Mouse (Mus musculus): ENCODE data around the gene Mrpl9. TPM values are rescaled to one million over a fixed set of nuclear protein-coding genes. Genes with fewer than 3 reads are reported as not detected.

The Mrpl9 gene
- polyA plus RNA-seq (2015; fragmentation: Nextera tagmentation; extraction: Ambion mirVana), result 68.4 and 70.4 TPM in 2 replicates

GRCm38 (mm10) chr3:94442951-94443596 lies at the start of gene Mrpl9:
TSS of gene Mrpl9 (plus strand) at chr3:94443318.
- H3K27ac ChIP-seq, result peak within 1 kb of the TSS; percentile 57
- peak within 1 kb of the TSS; percentile 81 for H3K9ac ChIP-seq
- no peaks in the 10 kb centered on the region for H3K9me3 ChIP-seq (replicated peaks)
- H3K36me3 ChIP-seq, result peaks cover 38% of the 10 kb centered on the region
- peak within 1 kb of the TSS; percentile 82 for H3K4me2 ChIP-seq
- peak within 1 kb of the TSS; percentile 97 for H3K4me3 ChIP-seq (replicated peaks)
- peaks cover 8% of the 10 kb centered on the region; the same call in 1 of the 2 replicates for H3K27me3 ChIP-seq
- peaks cover 9% of the 10 kb centered on the region for H3K4me1 ChIP-seq
- under 1% methylated on average over 39 of the region's 39 CpGs for WGBS
- peak; percentile 98 for ATAC-seq (replicated peaks; ENCODE audit: low FRiP score)

GRCm38 (mm10) chr3:94396336-94396735 lies 46.8 kb upstream of the Mrpl9 start:
- Histone ChIP-seq H3K9ac (no peak overlapping the region), H3K4me2 (no peak overlapping the region), H3K4me1 (peaks cover 9% of the 10 kb centered on the region), H3K36me3 (no peaks in the 10 kb centered on the region), H3K27ac (no peak overlapping the region), H3K27me3 (peaks cover 48% of the 10 kb centered on the region), H3K4me3 (replicated peaks) (no peak overlapping the region), H3K9me3 (replicated peaks) (no peaks in the 10 kb centered on the region)
- no peak for ATAC-seq (replicated peaks; ENCODE audit: low FRiP score)
- WGBS, result 71% methylated on average over 1 of the region's 1 CpGs

- peaks cover 9% of the 10 kb centered on the region for H3K4me1 ChIP-seq
- H3K4me2 ChIP-seq, result no peak overlapping the region
- no peak overlapping the region for H3K4me3 ChIP-seq (replicated peaks)
- H3K9ac ChIP-seq, result no peak overlapping the region
- 82% methylated on average over 4 of the region's 4 CpGs for WGBS
- H3K27me3 ChIP-seq, result peaks cover 54% of the 10 kb centered on the region
- no peaks in the 10 kb centered on the region for H3K9me3 ChIP-seq (replicated peaks)
- H3K27ac ChIP-seq, result no peak overlapping the region
- H3K36me3 ChIP-seq, result no peaks in the 10 kb centered on the region
- no peak for ATAC-seq (replicated peaks; ENCODE audit: low FRiP score)
Observed at GRCm38 (mm10) chr3:94396851-94397250, 46.3 kb upstream of the Mrpl9 start.

GRCm38 (mm10) chr3:94398217-94398616 lies 44.9 kb upstream of the Mrpl9 start, which contains the start of gene Lingo4:
TSS of gene Lingo4 (plus strand) at chr3:94398517.
- H3K27me3 ChIP-seq, result peaks cover 55% of the 10 kb centered on the region
- H3K36me3 ChIP-seq, result no peaks in the 10 kb centered on the region
- WGBS, result 72% methylated on average over 6 of the region's 6 CpGs
- ATAC-seq (replicated peaks; ENCODE audit: low FRiP score), result no peak
- peaks cover 14% of the 10 kb centered on the region for H3K4me1 ChIP-seq
- peak within 1 kb of the TSS; percentile 60 for H3K4me2 ChIP-seq
- H3K27ac ChIP-seq, result no peak within 1 kb of the TSS
- H3K4me3 ChIP-seq (replicated peaks), result peak within 1 kb of the TSS; percentile 30
- peak within 1 kb of the TSS; percentile 37 for H3K9ac ChIP-seq
- no peaks in the 10 kb centered on the region for H3K9me3 ChIP-seq (replicated peaks)

- WGBS, result 2% methylated on average over 20 of the region's 20 CpGs
- peak overlapping the region; percentile 60 for H3K4me2 ChIP-seq
- H3K4me1 ChIP-seq, result peaks cover 22% of the 10 kb centered on the region
- H3K4me3 ChIP-seq (replicated peaks), result peak overlapping the region; percentile 30
- peak; percentile 53; the same call in 1 of the 2 replicates for ATAC-seq (replicated peaks; ENCODE audit: low FRiP score)
- no peak overlapping the region for H3K27ac ChIP-seq
- H3K27me3 ChIP-seq, result peaks cover 55% of the 10 kb centered on the region
- H3K9ac ChIP-seq, result peak overlapping the region; percentile 37
- H3K9me3 ChIP-seq (replicated peaks), result no peaks in the 10 kb centered on the region
- no peaks in the 10 kb centered on the region for H3K36me3 ChIP-seq
Observed at GRCm38 (mm10) chr3:94398943-94399481, 44.1 kb upstream of the Mrpl9 start.

GRCm38 (mm10) chr3:94399663-94400310 lies 43.3 kb upstream of the Mrpl9 start:
- peaks cover 58% of the 10 kb centered on the region for H3K27me3 ChIP-seq
- H3K9me3 ChIP-seq (replicated peaks), result no peaks in the 10 kb centered on the region
- no peak overlapping the region for H3K4me3 ChIP-seq (replicated peaks)
- H3K9ac ChIP-seq, result no peak overlapping the region
- no peak overlapping the region for H3K27ac ChIP-seq
- no peak for ATAC-seq (replicated peaks; ENCODE audit: low FRiP score)
- 44% methylated on average over 5 of the region's 5 CpGs for WGBS
- H3K36me3 ChIP-seq, result no peaks in the 10 kb centered on the region
- 0 out of 2 replicates have a peak overlapping the region, but pooled peaks have one; percentile 60 for H3K4me2 ChIP-seq
- H3K4me1 ChIP-seq, result peaks cover 29% of the 10 kb centered on the region

GRCm38 (mm10) chr3:94402451-94402850 lies 40.7 kb upstream of the Mrpl9 start:
- 68% methylated on average over 8 of the region's 8 CpGs for WGBS
- Histone ChIP-seq H3K9me3 (replicated peaks) (no peaks in the 10 kb centered on the region), H3K9ac (no peak overlapping the region), H3K36me3 (no peaks in the 10 kb centered on the region), H3K4me2 (no peak overlapping the region), H3K27me3 (peaks cover 51% of the 10 kb centered on the region), H3K4me3 (replicated peaks) (no peak overlapping the region), H3K4me1 (peaks cover 31% of the 10 kb centered on the region), H3K27ac (no peak overlapping the region)
- no peak for ATAC-seq (replicated peaks; ENCODE audit: low FRiP score)

- no peak overlapping the region for H3K9ac ChIP-seq
- ATAC-seq (replicated peaks; ENCODE audit: low FRiP score), result 0 out of 2 replicates have a peak, but pooled peaks have one; percentile 48
- 29% methylated on average over 7 of the region's 7 CpGs for WGBS
Observed at GRCm38 (mm10) chr3:94404366-94405054, 38.6 kb upstream of the Mrpl9 start.

GRCm38 (mm10) chr3:94405561-94405960 lies 37.6 kb upstream of the Mrpl9 start:
- Histone ChIP-seq H3K36me3 (no peaks in the 10 kb centered on the region), H3K4me1 (peaks cover 22% of the 10 kb centered on the region; the same call in 1 of the 2 replicates), H3K4me3 (replicated peaks) (no peak overlapping the region), H3K9ac (no peak overlapping the region), H3K9me3 (replicated peaks) (no peaks in the 10 kb centered on the region), H3K4me2 (no peak overlapping the region), H3K27me3 (peaks cover 21% of the 10 kb centered on the region), H3K27ac (no peak overlapping the region)
- no peak; the same call in 1 of the 2 replicates for ATAC-seq (replicated peaks; ENCODE audit: low FRiP score)
- WGBS, result 54% methylated on average over 4 of the region's 4 CpGs

More at GRCm38 (mm10) chr3:94404366-94405054, 38.6 kb upstream of the Mrpl9 start:
- Histone ChIP-seq H3K27ac (no peak overlapping the region), H3K36me3 (no peaks in the 10 kb centered on the region), H3K4me1 (peaks cover 22% of the 10 kb centered on the region; the same call in 1 of the 2 replicates), H3K27me3 (peaks cover 31% of the 10 kb centered on the region), H3K4me3 (replicated peaks) (no peak overlapping the region), H3K9me3 (replicated peaks) (no peaks in the 10 kb centered on the region), H3K4me2 (no peak overlapping the region)

- Histone ChIP-seq H3K9ac (peak overlapping the region; percentile 40), H3K4me2 (peak overlapping the region; percentile 93), H3K4me1 (peaks cover 12% of the 10 kb centered on the region), H3K9me3 (replicated peaks) (no peaks in the 10 kb centered on the region), H3K27me3 (0 out of 2 replicates have a peak, but pooled peaks cover 8% of the 10 kb centered on the region), H3K36me3 (no peaks in the 10 kb centered on the region), H3K27ac (peak overlapping the region; percentile 18; the same call in 1 of the 2 replicates), H3K4me3 (replicated peaks) (peak overlapping the region; percentile 54)
- WGBS, result 11% methylated on average over 25 of the region's 25 CpGs
- peak; percentile 57 for ATAC-seq (replicated peaks; ENCODE audit: low FRiP score)
Observed at GRCm38 (mm10) chr3:94412530-94412929, 30.6 kb upstream of the Mrpl9 start.

- Histone ChIP-seq H3K4me2 (peak within 1 kb of the TSS; percentile 93), H3K27ac (peak within 1 kb of the TSS; percentile 18; the same call in 1 of the 2 replicates), H3K9me3 (replicated peaks) (no peaks in the 10 kb centered on the region), H3K27me3 (0 out of 2 replicates have a peak, but pooled peaks cover 8% of the 10 kb centered on the region), H3K4me3 (replicated peaks) (peak within 1 kb of the TSS; percentile 54), H3K36me3 (no peaks in the 10 kb centered on the region), H3K4me1 (peaks cover 12% of the 10 kb centered on the region), H3K9ac (peak within 1 kb of the TSS; percentile 49)
- 8% methylated on average over 52 of the region's 52 CpGs for WGBS
- peak; percentile 100 for ATAC-seq (replicated peaks; ENCODE audit: low FRiP score)
Observed at GRCm38 (mm10) chr3:94413031-94413679, 30.0 kb upstream of the Mrpl9 start, which contains the start of gene Tdrkh. TSS of gene Tdrkh (plus strand) at chr3:94413273.
